Mouse (Mus musculus) lung, adult 2 months (tissue): ENCODE results near the gene Esrra. TPM values are rescaled to one million over a fixed set of nuclear protein-coding genes. Genes with fewer than 3 reads are reported as not detected.

Source experiments
- DNase-seq: peaks from one replicate; pipeline ENCODE4 v3.0.0; 2022
- H3K4me1 ChIP-seq: fragments of 200-500 bp; 2 replicates; pipeline ENCODE4 v1.6.1; 2011; ENCODE audit warnings: low read length; ENCODE audit not compliant: control insufficient read depth, insufficient read depth
- H3K4me3 ChIP-seq: fragments of 200-500 bp; replicated peaks from 2 replicates; pipeline ENCODE3; 2011; ENCODE audit warnings: low read depth, mild to moderate bottlenecking, control low read depth, low read length; ENCODE audit errors: extremely low read depth
- CTCF ChIP-seq: fragments of 200-500 bp; IDR thresholded peaks from 2 replicates; pipeline ENCODE4 v1.5.1; 2011; ENCODE audit warnings: mild to moderate bottlenecking, low read length, control low read depth; ENCODE audit not compliant: insufficient read depth
- POLR2A ChIP-seq: fragments of 200-500 bp; IDR thresholded peaks from 2 replicates; pipeline ENCODE4 v1.6.1; 2011; ENCODE audit warnings: low read depth, mild to moderate bottlenecking, control low read depth, low read length, borderline replicate concordance; ENCODE audit errors: extremely low read depth
- WGBS: fragments of 180-500 bp; shearing (Covaris S2); methylation state at CpG from one replicate; pipeline ENCODE4 v1.1.7; 2018; 5-methylcytosine and 5-hydroxymethylcytosine counted together
- polyA plus RNA-seq: library from polyadenylated mRNA; depleted of rRNA; stranded (reverse); fragments of >200 nt; gene quantifications from 2 replicates; pipeline ENCODE4 v1.2.3, GENCODE M21; 2012

Esrra gene
- polyA plus RNA-seq, 1 experiment = 43.8 TPM

DNA sequence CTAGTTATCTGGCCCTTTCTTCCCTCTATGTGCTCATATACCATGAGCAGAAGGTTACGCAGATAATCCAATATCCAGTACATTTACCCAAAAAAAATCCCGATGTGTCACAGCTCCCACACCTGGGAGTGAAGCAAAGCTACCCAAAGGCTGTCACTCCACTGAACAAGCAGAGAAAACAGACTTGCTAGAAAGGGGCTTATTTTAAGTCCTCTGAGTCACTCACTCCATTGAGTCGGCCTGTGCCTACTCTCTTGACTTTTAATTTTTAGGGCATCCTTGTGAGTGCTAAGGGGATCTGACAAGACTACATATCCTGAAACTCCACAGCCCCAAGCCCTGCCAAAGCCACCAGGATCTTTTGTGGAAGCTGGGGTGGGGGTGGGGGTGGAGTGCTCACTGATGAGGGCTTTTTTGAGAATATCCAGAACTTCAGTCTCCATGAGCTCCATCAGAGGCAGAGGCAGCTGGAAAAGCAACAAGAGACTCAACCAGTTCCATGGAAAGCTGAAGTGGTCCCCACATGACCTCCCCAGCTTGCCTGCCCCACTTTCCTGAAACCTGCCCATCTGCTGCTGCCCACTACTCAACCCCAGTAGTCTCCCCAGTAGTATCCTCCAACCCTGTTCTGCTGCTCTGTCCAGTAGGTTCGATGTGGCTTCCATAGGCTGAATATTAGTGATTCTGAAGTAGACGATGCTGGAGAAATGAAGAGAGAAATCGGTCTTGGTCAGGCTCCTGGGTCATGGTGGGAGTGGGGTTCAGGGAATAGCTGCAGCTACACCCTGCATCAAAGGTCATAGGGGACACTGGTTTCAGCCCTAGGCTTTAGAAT, 1.5 kb upstream of the Esrra start:
- H3K4me1 ChIP-seq = peaks cover 13% of the 10 kb centered on the region
- TF ChIP-seq POLR2A = no peak
- no peak for TF ChIP-seq CTCF
- DNase-seq = no peak
- no peak overlapping the region for H3K4me3 ChIP-seq
- WGBS = 71% methylated on average over 6 of the region's 6 CpGs

DNA sequence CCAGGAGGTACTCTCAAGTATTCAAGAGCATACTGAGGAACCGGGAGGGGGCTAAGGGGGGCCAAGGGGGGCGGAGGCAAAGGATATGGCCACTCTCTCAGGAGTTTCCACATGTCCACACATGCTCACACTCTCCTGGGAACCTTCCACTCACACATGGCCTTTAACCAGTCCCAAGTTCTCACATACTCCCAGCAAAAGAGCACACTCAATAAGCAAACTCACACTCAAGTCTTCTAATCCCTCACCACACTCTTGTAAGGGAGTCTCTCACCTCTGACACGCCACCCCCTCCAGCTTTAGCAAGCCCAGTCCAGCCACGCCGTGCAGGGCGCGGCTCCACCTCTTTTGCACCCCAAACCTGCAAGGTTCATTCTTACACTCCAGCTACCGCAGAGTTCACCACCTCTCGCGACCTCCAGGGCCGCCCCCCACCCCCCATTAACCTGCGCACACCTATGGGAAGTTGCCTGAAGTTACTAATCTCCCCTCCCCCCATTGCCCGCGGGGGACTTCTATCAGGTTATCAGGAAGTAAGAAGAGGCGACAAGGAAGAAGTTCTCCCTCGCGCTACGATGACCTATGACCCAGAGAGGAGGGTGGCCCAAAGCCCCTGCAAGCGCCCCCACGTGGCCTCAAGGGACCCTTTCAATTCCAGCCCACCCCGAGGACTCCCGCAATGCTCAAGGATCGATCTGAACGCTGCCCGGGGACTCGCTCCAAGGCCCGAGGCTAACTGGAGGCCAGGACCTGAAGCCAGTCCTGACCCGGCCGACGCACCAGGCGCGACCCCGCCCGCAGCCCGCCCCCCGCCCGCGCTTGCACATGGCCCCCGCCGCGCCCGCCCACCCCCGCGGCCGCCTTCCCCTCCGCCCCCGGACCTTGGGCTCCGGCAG, 624 bp downstream of the Esrra start:
- DNase-seq = peak; percentile 54
- H3K4me3 ChIP-seq = peak overlapping the region; percentile 76
- peaks cover 13% of the 10 kb centered on the region for H3K4me1 ChIP-seq
- TF ChIP-seq CTCF (no peak), POLR2A (no peak)
- 2% methylated on average over 33 of the region's 48 CpGs for WGBS

DNA sequence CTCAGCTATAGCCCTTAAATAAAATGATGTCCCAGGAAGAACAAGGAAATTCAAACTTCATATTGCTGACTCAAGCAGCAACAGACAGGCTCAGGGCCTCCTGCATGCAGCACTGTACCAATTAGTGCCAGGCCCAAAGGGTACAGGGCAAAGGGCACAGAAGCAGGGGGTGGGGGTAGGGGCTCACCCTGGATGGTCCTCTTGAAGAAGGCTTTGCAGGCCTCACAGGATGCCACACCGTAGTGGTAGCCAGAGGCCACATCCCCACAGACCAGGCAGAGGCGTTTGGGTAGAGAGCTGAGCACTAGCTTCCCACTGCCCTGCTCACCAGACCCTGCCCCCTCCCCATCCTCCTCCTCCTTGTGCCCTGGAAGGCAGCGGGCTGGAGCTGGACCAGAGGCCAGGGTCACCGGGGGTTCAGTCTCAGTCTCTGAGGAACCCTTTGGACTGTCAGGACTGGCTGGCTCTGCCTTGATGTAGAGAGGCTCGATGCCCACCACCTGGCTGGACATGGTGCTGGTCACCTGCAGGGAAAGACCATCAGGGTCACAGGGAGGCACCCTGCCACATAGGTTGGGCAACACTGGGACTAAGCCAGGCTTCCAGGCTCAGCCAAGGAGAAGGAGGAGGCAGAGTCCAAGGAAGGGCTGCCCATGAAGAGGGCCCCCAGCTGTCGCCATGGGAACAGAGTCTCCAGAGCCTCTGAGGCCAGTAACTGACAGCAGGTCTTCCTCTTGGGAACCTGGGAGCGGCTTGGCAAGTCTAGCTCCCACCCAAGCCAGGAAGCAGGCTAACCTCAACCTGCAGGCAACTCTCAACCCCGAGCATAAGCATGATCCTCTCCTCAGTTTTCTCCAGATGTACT, 1.5 kb downstream of the Esrra start:
- 48% methylated on average over 8 of the region's 8 CpGs for WGBS

DNA sequence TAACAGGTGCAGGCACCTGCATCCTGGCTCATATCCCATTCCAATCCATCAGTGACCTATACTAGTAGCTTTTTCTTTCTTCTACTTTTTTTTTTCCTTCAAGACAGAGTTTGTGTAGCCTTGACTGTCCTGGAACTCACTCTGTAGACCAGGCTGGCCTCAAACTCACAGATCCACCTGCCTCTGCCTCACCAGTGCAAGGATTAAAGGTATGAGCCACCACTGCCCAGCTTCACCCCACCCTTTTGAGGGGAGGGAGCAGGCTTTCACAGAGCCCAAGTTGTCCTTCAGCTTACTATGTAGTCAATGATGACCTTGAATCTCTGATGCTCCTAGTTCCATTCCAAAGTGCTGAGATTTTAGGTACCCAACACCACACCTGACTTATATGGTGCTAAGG, 2.2 kb downstream of the Esrra start:
- TF ChIP-seq POLR2A (no peak), CTCF (no peak)
- no peak overlapping the region for H3K4me3 ChIP-seq
- H3K4me1 ChIP-seq = 0 out of 2 replicates have a peak, but pooled peaks cover 8% of the 10 kb centered on the region
- no peak for DNase-seq

More for the DNA sequence above, 1.5 kb downstream of the Esrra start:
- TF ChIP-seq CTCF = no peak
- TF ChIP-seq POLR2A = no peak
- peaks cover 13% of the 10 kb centered on the region for H3K4me1 ChIP-seq
- DNase-seq = peak; percentile 46
- H3K4me3 ChIP-seq = no peak overlapping the region

DNA sequence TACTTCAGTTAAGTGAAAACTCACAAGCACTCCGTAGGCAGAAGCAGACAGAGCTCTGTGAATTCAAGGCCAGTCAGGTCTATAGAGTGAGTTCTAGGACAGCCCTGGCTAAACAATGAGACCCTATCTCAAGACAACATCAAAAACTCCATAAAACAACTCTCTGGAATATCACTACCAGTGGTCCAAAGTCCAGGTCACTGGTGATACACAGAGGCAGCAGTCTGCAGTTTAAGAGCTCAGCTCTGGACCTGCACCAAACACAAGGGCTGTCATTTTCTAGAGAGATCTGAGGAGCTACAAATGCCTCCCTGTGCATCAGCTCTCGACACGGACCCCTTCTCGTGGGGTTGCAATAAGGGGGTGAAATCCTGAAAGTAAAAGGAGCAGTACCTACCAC, 3.3 kb downstream of the Esrra start:
- 85% methylated on average over 4 of the region's 4 CpGs for WGBS
- DNase-seq = no peak

DNA sequence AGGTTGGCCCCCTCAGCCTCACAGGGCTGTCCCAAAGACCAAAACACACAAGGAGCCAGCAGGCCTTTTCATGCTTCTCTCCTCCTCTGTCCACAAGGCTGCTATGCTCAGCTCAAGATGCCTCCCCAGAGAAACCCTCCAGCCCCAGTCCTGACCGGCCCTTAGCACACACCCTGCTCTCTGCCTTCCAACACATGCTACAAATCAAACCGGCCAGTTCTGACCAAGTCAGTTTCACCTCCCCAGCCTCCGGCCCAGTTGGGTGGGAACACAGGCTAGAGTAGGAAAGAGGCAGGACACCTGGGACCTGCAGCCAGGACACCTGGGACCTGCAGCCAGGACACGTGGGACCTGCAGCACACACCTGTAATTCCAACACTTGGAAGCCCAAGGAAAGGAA, 5.1 kb downstream of the Esrra start:
- no peak for TF ChIP-seq POLR2A
- TF ChIP-seq CTCF = no peak
- Histone ChIP-seq H3K4me3 (no peak overlapping the region), H3K4me1 (0 out of 2 replicates have a peak, but pooled peaks cover 5% of the 10 kb centered on the region)
- no peak for DNase-seq
- 61% methylated on average over 4 of the region's 4 CpGs for WGBS

More for the DNA sequence above, 3.3 kb downstream of the Esrra start:
- Histone ChIP-seq H3K4me1 (0 out of 2 replicates have a peak, but pooled peaks cover 8% of the 10 kb centered on the region), H3K4me3 (no peak overlapping the region)
- TF ChIP-seq CTCF = no peak
- TF ChIP-seq POLR2A = no peak

DNA sequence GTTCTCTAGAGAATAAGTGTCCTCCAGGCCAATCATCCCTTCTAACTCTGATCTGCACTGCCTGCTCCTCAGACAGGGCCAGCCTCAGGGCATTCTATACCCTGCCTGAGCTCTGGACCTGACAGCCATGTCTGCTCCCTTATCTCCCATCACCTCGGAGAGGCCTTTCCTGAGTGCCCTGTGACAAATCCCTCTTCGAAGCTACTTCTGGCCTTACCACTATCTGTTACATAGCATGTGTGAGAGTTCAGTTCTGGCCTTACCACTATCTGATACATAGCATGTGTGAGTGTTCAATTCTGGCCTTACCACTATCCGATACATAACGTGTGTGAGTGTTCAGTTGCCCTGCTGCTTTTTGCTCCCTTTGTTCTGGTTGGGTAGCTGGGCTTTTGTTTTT, 6.3 kb downstream of the Esrra start:
- 72% methylated on average over 4 of the region's 4 CpGs for WGBS
- DNase-seq = no peak
- Histone ChIP-seq H3K4me3 (no peak overlapping the region), H3K4me1 (0 out of 2 replicates have a peak, but pooled peaks cover 3% of the 10 kb centered on the region)
- TF ChIP-seq POLR2A (no peak), CTCF (no peak)

DNA sequence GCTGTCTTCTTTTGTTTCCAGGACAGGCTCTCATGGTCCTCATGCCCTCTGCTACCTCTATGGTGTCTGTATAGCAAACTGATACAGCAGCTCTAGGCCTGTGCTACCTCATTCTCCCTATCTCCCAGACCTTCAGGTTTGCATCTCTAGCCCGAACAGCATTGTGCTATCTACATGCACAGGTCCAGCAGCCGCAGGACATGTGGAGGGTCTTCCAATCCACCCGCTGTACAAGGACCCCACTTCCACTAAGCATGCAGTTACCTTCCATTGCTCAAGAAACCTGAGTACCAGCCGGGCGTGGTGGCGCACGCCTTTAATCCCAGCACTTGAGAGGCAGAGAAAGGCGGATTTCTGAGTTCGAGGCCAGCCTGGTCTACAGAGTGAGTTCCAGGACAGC, 7.1 kb downstream of the Esrra start:
- no peak for TF ChIP-seq POLR2A
- no peak for TF ChIP-seq CTCF
- H3K4me3 ChIP-seq = no peak overlapping the region
- 92% methylated on average over 9 of the region's 9 CpGs for WGBS
- H3K4me1 ChIP-seq = no peaks in the 10 kb centered on the region
- DNase-seq = no peak

DNA sequence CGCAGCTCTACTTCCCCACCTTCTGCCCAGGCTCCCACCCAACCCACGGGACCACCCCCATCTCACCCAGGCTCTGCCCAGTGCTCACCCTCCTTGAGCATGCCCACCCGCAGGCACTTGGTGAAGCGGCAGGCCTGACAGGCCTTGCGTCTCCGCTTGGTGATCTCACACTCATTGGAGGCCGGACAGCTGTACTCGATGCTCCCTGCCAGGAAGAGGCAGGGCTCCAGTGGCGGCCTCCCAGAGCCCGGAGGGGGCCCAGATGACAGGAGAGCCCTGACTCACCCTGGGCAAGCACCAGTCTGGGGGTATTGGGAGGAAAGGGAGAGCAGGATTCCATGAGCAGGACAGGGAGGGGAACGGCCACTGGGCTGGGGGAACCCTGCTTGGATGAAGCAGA, 7.6 kb downstream of the Esrra start:
- DNase-seq = no peak
- no peaks in the 10 kb centered on the region for H3K4me1 ChIP-seq
- 64% methylated on average over 11 of the region's 11 CpGs for WGBS
- TF ChIP-seq POLR2A (no peak), CTCF (no peak)
- no peak overlapping the region for H3K4me3 ChIP-seq
